Mouse (Mus musculus) lung, postnatal 0 days (tissue): Measurements from ENCODE around the gene Ankrd9. TPM values are rescaled to one million over a fixed set of nuclear protein-coding genes. Genes with fewer than 3 reads are reported as not detected.
A peak's percentile ranks its signal among the peaks of the same experiment; 100 is the strongest.

Source experiments
- ATAC-seq: fragments of 200-750 bp; cut with Nextera tagmentation; 2 replicates; pipeline ENCODE4 v1.8.0; 2017; ENCODE audit warnings: moderate library complexity
- DNase-seq: peaks from one replicate; pipeline ENCODE4 v3.0.0-alpha.2; 2016; ENCODE audit warnings: low spot score
- H3K27ac ChIP-seq: fragments of 300-500 bp; sonication (generic); 2 replicates; pipeline ENCODE4 v1.5.1; 2014; ENCODE audit warnings: antibody characterized with exemption, mild to moderate bottlenecking, low read length, mixed read lengths
- H3K27me3 ChIP-seq: fragments of 300-500 bp; sonication (generic); replicated peaks from 2 replicates; pipeline ENCODE4 v1.6.1; 2014; ENCODE audit warnings: low read length, mixed read lengths; ENCODE audit not compliant: insufficient read depth
- H3K36me3 ChIP-seq: fragments of 300-500 bp; sonication (generic); 2 replicates; pipeline ENCODE4 v1.6.1; 2014; ENCODE audit warnings: low read length, mixed read lengths; ENCODE audit not compliant: insufficient read depth
- H3K4me1 ChIP-seq: fragments of 300-500 bp; sonication (generic); 2 replicates; pipeline ENCODE4 v1.6.1; 2014; ENCODE audit warnings: antibody characterized with exemption, low read depth, low read length, mixed read lengths; ENCODE audit not compliant: insufficient read depth
- H3K4me2 ChIP-seq: fragments of 300-500 bp; sonication (generic); replicated peaks from 2 replicates; pipeline ENCODE4 v1.6.1; 2014; ENCODE audit warnings: low read depth, mild to moderate bottlenecking, low read length, moderate library complexity, mixed read lengths
- H3K4me3 ChIP-seq: fragments of 300-500 bp; sonication (generic); 2 replicates; pipeline ENCODE4 v1.5.1; 2014; ENCODE audit warnings: low read depth, low read length
- H3K9ac ChIP-seq: fragments of 300-500 bp; sonication (generic); replicated peaks from 2 replicates; pipeline ENCODE4 v1.6.1; 2014; ENCODE audit warnings: low read depth, mild to moderate bottlenecking
- H3K9me3 ChIP-seq: fragments of 300-500 bp; sonication (generic); 2 replicates; pipeline ENCODE4 v1.6.1; 2016; ENCODE audit warnings: low read length, mixed read lengths
- CTCF ChIP-seq: IDR thresholded peaks from 2 replicates; pipeline ENCODE4 v1.5.1; 2016; ENCODE audit warnings: antibody characterized with exemption, mild to moderate bottlenecking
- EP300 ChIP-seq: IDR thresholded peaks from 2 replicates; pipeline ENCODE4 v1.6.1; 2016; ENCODE audit warnings: antibody characterized with exemption, mild to moderate bottlenecking, control low read depth
- WGBS: fragments of 180-500 bp; shearing (Covaris S2); extraction: QIAGEN DNeasy Blood & Tissue Kit; methylation state at CpG from one replicate; pipeline ENCODE4 v1.1.7; 2014; 5-methylcytosine and 5-hydroxymethylcytosine counted together
- polyA plus RNA-seq: library from polyadenylated mRNA; unstranded; fragments of >200 nt; fragmentation: Nextera tagmentation; extraction: Ambion mirVana; gene quantifications from 2 replicates; pipeline ENCODE4 v1.2.1, GENCODE M21; 2015

The Ankrd9 gene
- polyA plus RNA-seq, 1 experiment from 2014 or later = 12.4 TPM

DNA sequence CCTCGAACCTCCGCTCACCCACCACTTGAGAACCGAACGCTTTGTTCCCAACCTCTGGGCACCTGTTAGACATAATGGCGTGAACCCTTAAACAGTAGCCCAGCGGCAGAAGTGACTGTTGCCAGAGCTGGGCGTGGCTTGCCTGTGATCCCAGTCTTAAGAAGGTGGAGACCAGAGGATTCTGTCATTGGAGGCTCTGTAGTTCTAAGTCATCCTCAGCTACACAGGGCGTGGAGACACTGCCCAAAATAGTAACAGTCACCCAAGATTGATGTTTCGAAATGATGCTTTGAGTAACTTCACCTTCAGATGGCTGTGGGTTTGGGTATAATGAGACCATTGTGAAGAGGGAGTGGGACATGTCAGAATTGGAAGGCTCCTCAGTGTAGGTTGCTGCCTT is 25.3 kb upstream of the Ankrd9 start:
- no peak for DNase-seq

GRCm38 (mm10) chr12:111000956-111001355 is 22.1 kb upstream of the Ankrd9 start:
- H3K27ac ChIP-seq = no peak overlapping the region
- H3K9me3 ChIP-seq = no peaks in the 10 kb centered on the region
- H3K4me3 ChIP-seq = no peak overlapping the region
- no peak overlapping the region for H3K9ac ChIP-seq
- no peaks in the 10 kb centered on the region for H3K36me3 ChIP-seq
- 87% methylated on average over 7 of the region's 7 CpGs for WGBS
- ATAC-seq (no peak), DNase-seq (no peak)
- no peak overlapping the region for H3K4me2 ChIP-seq
- no peaks in the 10 kb centered on the region for H3K27me3 ChIP-seq
- TF ChIP-seq EP300 (no peak), CTCF (no peak)
- H3K4me1 ChIP-seq = no peaks in the 10 kb centered on the region

More for the DNA sequence above, 25.3 kb upstream of the Ankrd9 start:
- Histone ChIP-seq H3K4me2 (no peak overlapping the region), H3K27me3 (no peaks in the 10 kb centered on the region), H3K27ac (no peak overlapping the region), H3K4me1 (peaks cover 10% of the 10 kb centered on the region; the same call in 1 of the 2 replicates), H3K9ac (no peak overlapping the region), H3K36me3 (no peaks in the 10 kb centered on the region), H3K4me3 (no peak overlapping the region), H3K9me3 (no peaks in the 10 kb centered on the region)
- ATAC-seq = no peak
- whole genome bisulfite sequencing = 62% methylated on average over 9 of the region's 9 CpGs
- no peak for TF ChIP-seq CTCF
- no peak for TF ChIP-seq EP300

DNA sequence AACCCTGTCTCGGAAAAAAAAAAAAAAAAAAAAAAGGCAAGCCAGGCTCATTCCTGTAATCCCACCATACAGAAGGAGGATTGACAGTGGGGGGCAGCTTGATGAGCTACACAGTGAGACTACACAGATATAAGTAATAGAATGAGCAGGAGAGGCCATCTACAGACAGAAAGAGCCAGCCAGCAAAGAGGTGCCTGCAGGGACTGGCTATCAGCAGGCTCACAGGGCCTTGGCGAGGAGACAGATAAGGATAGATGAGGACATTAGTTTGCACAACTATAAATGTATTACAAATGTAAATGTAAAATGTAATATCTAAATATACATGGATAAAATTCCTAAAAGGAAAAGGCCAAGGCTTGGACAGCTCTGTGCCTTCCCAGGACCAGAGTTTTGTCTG is 21.0 kb upstream of the Ankrd9 start:
- H3K9ac ChIP-seq = no peak overlapping the region
- no peaks in the 10 kb centered on the region for H3K9me3 ChIP-seq
- no peaks in the 10 kb centered on the region for H3K36me3 ChIP-seq
- H3K27me3 ChIP-seq = no peaks in the 10 kb centered on the region
- H3K27ac ChIP-seq = no peak overlapping the region
- no peak overlapping the region for H3K4me3 ChIP-seq
- no peak for TF ChIP-seq CTCF
- TF ChIP-seq EP300 = no peak
- H3K4me1 ChIP-seq = no peaks in the 10 kb centered on the region
- 80% methylated on average over 2 of the region's 2 CpGs for WGBS
- DNase-seq (no peak), ATAC-seq (no peak)
- H3K4me2 ChIP-seq = no peak overlapping the region

DNA sequence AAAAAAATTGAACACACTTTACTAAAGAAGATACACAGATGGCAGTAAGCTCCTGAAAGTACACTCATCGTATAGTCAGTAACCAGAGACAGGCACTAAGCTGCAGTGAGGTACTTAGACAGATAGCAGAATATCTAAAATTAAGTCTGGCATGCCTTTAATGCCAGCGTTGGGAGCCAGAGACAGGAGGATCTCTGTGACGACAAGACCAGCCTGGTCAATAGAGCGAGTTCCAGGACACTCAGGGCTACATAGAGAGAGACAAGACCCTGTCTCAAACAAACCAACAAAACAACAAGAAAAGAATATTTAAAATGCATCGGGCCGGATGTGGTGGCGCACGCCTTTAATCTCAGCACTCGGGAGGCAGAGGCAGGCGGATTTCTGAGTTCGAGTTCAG is 19.3 kb upstream of the Ankrd9 start:
- Histone ChIP-seq H3K27ac (no peak overlapping the region), H3K9ac (no peak overlapping the region), H3K36me3 (no peaks in the 10 kb centered on the region), H3K4me3 (no peak overlapping the region), H3K4me2 (no peak overlapping the region), H3K9me3 (no peaks in the 10 kb centered on the region), H3K4me1 (no peaks in the 10 kb centered on the region), H3K27me3 (no peaks in the 10 kb centered on the region)
- DNase-seq (no peak), ATAC-seq (no peak)
- WGBS = 98% methylated on average over 11 of the region's 11 CpGs
- no peak for TF ChIP-seq CTCF
- no peak for TF ChIP-seq EP300

GRCm38 (mm10) chr12:110994666-110995065 is 15.8 kb upstream of the Ankrd9 start:
- Histone ChIP-seq H3K27ac (no peak overlapping the region), H3K27me3 (no peaks in the 10 kb centered on the region), H3K4me1 (peaks cover 5% of the 10 kb centered on the region), H3K36me3 (no peaks in the 10 kb centered on the region), H3K4me2 (no peak overlapping the region), H3K9ac (no peak overlapping the region), H3K9me3 (no peaks in the 10 kb centered on the region), H3K4me3 (no peak overlapping the region)
- WGBS = 26% methylated on average over 12 of the region's 12 CpGs
- ATAC-seq (no peak), DNase-seq (no peak)
- TF ChIP-seq EP300 (no peak), CTCF (no peak)

- Histone ChIP-seq H3K27me3 (no peaks in the 10 kb centered on the region), H3K27ac (no peak overlapping the region), H3K36me3 (no peaks in the 10 kb centered on the region), H3K9ac (no peak overlapping the region), H3K4me3 (no peak overlapping the region), H3K4me1 (peaks cover 5% of the 10 kb centered on the region), H3K4me2 (no peak overlapping the region), H3K9me3 (no peaks in the 10 kb centered on the region)
- WGBS = 88% methylated on average over 3 of the region's 3 CpGs
- ATAC-seq = no peak
- no peak for DNase-seq
- TF ChIP-seq CTCF = no peak
- no peak for TF ChIP-seq EP300
Measured at GRCm38 (mm10) chr12:110993226-110993625, 14.4 kb upstream of the Ankrd9 start.

DNA sequence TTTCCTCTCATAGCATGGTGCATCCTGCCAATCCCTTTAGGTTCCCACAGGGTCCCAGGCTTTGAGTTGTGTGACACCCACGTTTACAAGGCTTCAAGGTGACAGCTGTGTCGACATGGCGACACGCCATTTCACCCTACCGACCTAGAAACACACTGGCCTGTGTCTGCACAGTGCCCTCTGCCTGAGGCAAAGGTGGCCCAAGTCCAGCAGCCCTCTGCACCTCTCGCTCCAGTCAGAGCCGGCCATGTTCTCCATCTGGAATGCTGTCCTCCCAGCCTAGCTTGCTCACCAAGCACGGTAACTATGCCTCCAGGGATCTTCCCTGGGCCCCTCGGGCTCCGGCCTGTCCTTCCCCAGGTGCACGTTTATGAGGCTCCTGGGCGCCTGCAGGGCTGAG is 13.9 kb upstream of the Ankrd9 start:
- Histone ChIP-seq H3K27me3 (no peaks in the 10 kb centered on the region), H3K4me1 (peaks cover 5% of the 10 kb centered on the region), H3K4me2 (peak overlapping the region; percentile 61; the same call in 1 of the 2 replicates), H3K9me3 (no peaks in the 10 kb centered on the region), H3K27ac (no peak overlapping the region; the same call in 1 of the 2 replicates), H3K36me3 (no peaks in the 10 kb centered on the region), H3K4me3 (no peak overlapping the region), H3K9ac (no peak overlapping the region)
- WGBS = 73% methylated on average over 12 of the region's 12 CpGs
- no peak for DNase-seq
- TF ChIP-seq CTCF (no peak), EP300 (no peak)
- ATAC-seq = no peak
